Mouse (Mus musculus) spleen, adult 2 months (tissue): ENCODE measurements at regions not wholly inside any gene's neighbourhood (a gene's known extent, or its start where the extent isn't known, plus 50 kb on each side); places are given as distances from the start of the nearest gene placed in this dataset.

Source experiments
- CTCF ChIP-seq: fragments of 200-500 bp; IDR thresholded peaks from 2 replicates; pipeline ENCODE4 v1.5.1; 2011; ENCODE audit warnings: mild to moderate bottlenecking, inconsistent platforms; ENCODE audit not compliant: insufficient read depth, insufficient read length, insufficient replicate concordance; ENCODE audit errors: extremely low read depth
- POLR2A ChIP-seq: fragments of 200-500 bp; IDR thresholded peaks from 2 replicates; pipeline ENCODE4 v1.6.1; 2011; ENCODE audit warnings: low read depth, low read length, inconsistent platforms

GRCm38 (mm10) chr7:74690706-74691105, 136.1 kb upstream of the Slco3a1 start:
- TF ChIP-seq POLR2A (no peak), CTCF (no peak)
